Mouse (Mus musculus) stomach, postnatal 0 days (tissue): ENCODE measurements around the gene Ywhag.

Experiments used
- CTCF ChIP-seq: IDR thresholded peaks from 2 replicates; pipeline ENCODE4 v1.5.1; 2016; ENCODE audit warnings: antibody characterized with exemption, low read depth, mild to moderate bottlenecking, moderate library complexity
- EP300 ChIP-seq: optimal IDR thresholded peaks from 2 replicates; pipeline ENCODE3; 2016; ENCODE audit warnings: antibody characterized with exemption

DNA sequence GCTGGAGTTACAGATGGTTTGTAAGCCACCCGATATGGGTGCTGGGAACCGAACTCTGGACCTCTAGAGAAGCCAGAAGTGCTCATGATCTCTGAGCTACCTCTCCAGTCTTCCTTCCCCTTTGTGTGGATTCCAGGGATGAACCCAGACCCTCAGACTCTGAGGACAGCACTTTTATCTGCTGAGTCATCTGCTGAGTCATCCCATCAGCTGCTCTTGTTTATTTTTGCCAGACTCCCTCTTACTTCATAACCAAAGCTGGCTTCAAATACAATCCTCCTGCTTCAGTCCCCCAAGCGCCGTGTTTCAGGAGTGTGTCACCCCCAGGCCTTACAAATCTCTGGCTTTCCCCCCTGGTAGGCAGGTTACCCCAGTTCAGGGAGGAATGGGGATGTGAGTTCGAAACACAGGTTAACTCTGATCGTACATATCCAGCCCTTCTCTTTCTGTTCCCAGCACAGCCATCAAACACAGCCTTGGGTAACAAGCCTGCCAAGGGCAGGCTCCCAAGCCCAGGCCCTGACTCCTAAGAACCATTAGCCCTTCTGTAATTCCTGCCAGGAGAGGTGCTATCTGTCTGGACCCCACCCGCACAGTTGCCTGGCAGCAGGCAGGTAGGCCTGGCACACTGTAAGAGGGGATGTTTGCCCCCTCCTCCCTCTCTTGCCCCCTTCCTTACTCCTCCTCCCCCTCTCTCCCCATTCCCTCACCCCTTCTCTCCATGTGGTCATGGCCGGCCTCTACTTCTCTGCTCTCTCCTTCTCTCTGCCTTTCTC, 41.7 kb upstream of the Ywhag start:
- no peak for TF ChIP-seq CTCF
- no peak for TF ChIP-seq EP300
